Mouse (Mus musculus) neural tube, embryonic 15.5 days (tissue): ENCODE measurements around the gene Pde1a. TPM values are rescaled to one million over a fixed set of nuclear protein-coding genes. Genes with fewer than 3 reads are reported as not detected.
A peak's percentile ranks its signal among the peaks of the same experiment; 100 is the strongest.
"Not testable (repeated sequence)": the region's sequence is repeated elsewhere in the genome, so short reads cannot be mapped to it uniquely, and the experiment has no call there.

Experiments used
- ATAC-seq: fragments of 200-750 bp; cut with Nextera tagmentation; 2 replicates; pipeline ENCODE4 v1.8.0; 2017; ENCODE audit warnings: mild to moderate bottlenecking, moderate TSS enrichment, moderate library complexity; ENCODE audit not compliant: low FRiP score
- H3K27ac ChIP-seq: fragments of 300-500 bp; sonication (generic); replicated peaks from 2 replicates; pipeline ENCODE4 v1.5.1; 2015; ENCODE audit warnings: mild to moderate bottlenecking, inconsistent platforms
- H3K27me3 ChIP-seq: fragments of 300-500 bp; sonication (generic); replicated peaks from 2 replicates; pipeline ENCODE4 v1.6.1; 2015; ENCODE audit warnings: inconsistent platforms
- H3K36me3 ChIP-seq: fragments of 300-500 bp; sonication (generic); 2 replicates; pipeline ENCODE4 v1.6.1; 2015; ENCODE audit warnings: inconsistent platforms
- H3K4me1 ChIP-seq: fragments of 300-500 bp; sonication (generic); 2 replicates; pipeline ENCODE4 v1.6.1; 2015; ENCODE audit warnings: inconsistent platforms
- H3K4me2 ChIP-seq: fragments of 300-500 bp; sonication (generic); 2 replicates; pipeline ENCODE4 v1.6.1; 2015; ENCODE audit warnings: inconsistent platforms, mild to moderate bottlenecking, moderate library complexity
- H3K4me3 ChIP-seq: fragments of 300-500 bp; sonication (generic); replicated peaks from 2 replicates; pipeline ENCODE4 v1.5.1; 2015; ENCODE audit warnings: mild to moderate bottlenecking, inconsistent platforms
- H3K9ac ChIP-seq: fragments of 300-500 bp; sonication (generic); replicated peaks from 2 replicates; pipeline ENCODE4 v1.6.1; 2015; ENCODE audit warnings: mild to moderate bottlenecking, inconsistent platforms
- H3K9me3 ChIP-seq: fragments of 300-500 bp; sonication (generic); replicated peaks from 2 replicates; pipeline ENCODE4 v1.6.1; 2016; ENCODE audit warnings: inconsistent platforms
- WGBS: fragments of 180-500 bp; shearing (Covaris S2); methylation state at CpG from one replicate; pipeline ENCODE4 v1.1.7; 2015; ENCODE audit warnings: mixed read lengths; 5-methylcytosine and 5-hydroxymethylcytosine counted together
- polyA plus RNA-seq: library from polyadenylated mRNA; unstranded; fragments of >200 nt; fragmentation: Nextera tagmentation; extraction: Ambion mirVana; gene quantifications from 2 replicates; pipeline ENCODE4 v1.2.1, GENCODE M21; 2015

The Pde1a gene
- polyA plus RNA-seq, 1 experiment from 2014 or later, result 12.0 TPM

- H3K36me3 ChIP-seq, result no peaks in the 10 kb centered on the region
- no peak overlapping the region for H3K9ac ChIP-seq
- WGBS, result 73% methylated on average over 4 of the region's 4 CpGs
- no peak; the same call in 1 of the 2 replicates for ATAC-seq
- no peak overlapping the region for H3K4me2 ChIP-seq
- no peak overlapping the region for H3K27ac ChIP-seq
- H3K4me1 ChIP-seq, result no peaks in the 10 kb centered on the region
- no peaks in the 10 kb centered on the region for H3K27me3 ChIP-seq
- no peak overlapping the region for H3K4me3 ChIP-seq
- H3K9me3 ChIP-seq, result no peaks in the 10 kb centered on the region
Measured at GRCm38 (mm10) chr2:79883210-79883609, 246.0 kb downstream of the Pde1a start.

- no peak overlapping the region for H3K27ac ChIP-seq
- peak; percentile 81 for ATAC-seq
- H3K36me3 ChIP-seq, result no peaks in the 10 kb centered on the region
- no peaks in the 10 kb centered on the region for H3K9me3 ChIP-seq
- H3K9ac ChIP-seq, result no peak overlapping the region
- WGBS, result 40% methylated on average over 9 of the region's 9 CpGs
- no peaks in the 10 kb centered on the region for H3K4me1 ChIP-seq
- no peak overlapping the region for H3K4me3 ChIP-seq
- no peak overlapping the region for H3K4me2 ChIP-seq
- no peaks in the 10 kb centered on the region for H3K27me3 ChIP-seq
Measured at GRCm38 (mm10) chr2:79865275-79865999, 263.8 kb downstream of the Pde1a start.

DNA sequence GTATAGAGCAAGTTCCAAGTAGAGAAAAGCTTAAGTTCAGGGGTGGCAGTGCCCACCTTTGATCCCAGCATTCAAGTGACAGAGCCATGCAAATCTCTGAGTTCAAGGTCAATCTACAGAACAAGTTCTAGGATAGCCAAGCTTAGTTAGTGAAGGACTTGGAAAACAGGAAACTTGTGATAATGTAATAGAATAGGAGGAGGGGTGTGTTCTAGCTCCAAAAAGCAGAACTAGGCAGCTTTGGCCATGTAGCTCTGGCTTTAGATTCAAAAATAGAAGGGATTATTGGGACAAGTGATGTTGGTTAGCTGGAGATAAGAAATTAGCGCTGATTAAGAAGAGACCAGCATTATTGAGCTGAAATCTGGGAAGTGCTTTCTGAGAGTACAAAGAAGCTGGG, 272.4 kb downstream of the Pde1a start:
- Histone ChIP-seq H3K9ac (no peak overlapping the region), H3K36me3 (no peaks in the 10 kb centered on the region), H3K4me1 (no peaks in the 10 kb centered on the region), H3K4me3 (no peak overlapping the region), H3K27ac (no peak overlapping the region), H3K27me3 (no peaks in the 10 kb centered on the region), H3K4me2 (no peak overlapping the region), H3K9me3 (no peaks in the 10 kb centered on the region)
- no peak for ATAC-seq
- 89% methylated on average over 1 of the region's 1 CpGs for WGBS

DNA sequence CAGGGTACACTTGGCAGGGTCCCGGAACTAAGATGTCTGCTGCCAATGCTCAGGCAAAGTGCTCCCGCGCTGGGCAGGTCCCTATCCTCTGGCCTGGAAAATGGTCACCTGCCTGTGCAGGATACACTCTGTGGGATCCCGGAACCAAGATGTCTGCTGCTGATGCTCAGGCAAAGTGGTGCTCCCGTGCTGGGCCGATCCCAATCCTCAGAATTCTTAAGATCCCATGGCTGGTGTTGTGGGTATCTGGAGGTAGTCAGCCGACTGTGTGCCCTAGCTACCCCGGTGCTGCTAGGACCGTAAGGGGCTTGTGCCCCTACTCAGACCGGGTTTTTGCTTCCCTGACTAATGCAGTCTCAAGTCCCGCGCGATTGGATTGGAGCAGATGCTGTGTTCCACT, 281.9 kb downstream of the Pde1a start:
- H3K36me3 ChIP-seq, H3K9ac ChIP-seq, H3K9me3 ChIP-seq, H3K4me2 ChIP-seq, ATAC-seq, H3K27me3 ChIP-seq, H3K27ac ChIP-seq, H3K4me1 ChIP-seq, H3K4me3 ChIP-seq: not testable (repeated sequence)
- WGBS, result 92% methylated on average over 13 of the region's 13 CpGs

DNA sequence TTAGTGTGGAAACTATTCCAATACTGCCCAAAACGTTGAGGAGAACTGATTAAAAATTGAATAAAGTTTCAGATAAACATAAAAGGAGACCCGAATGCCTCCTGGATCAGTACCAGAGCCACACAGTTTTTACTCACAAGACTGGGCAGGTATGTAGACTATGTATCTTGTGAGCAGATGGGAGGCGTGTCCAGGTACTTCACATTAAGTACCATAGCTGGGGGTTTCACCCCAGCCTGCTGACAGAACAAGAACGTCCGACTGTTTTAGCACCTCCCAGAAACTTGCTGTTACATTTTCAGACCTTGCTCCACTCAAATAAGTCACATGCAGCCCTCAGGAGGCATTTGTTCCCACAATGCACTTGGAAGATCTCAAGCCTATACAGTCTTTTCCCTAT, 289.7 kb downstream of the Pde1a start:
- Histone ChIP-seq H3K27me3 (no peaks in the 10 kb centered on the region), H3K27ac (no peak overlapping the region), H3K9me3 (no peaks in the 10 kb centered on the region), H3K9ac (no peak overlapping the region), H3K4me2 (no peak overlapping the region), H3K4me3 (no peak overlapping the region), H3K4me1 (no peaks in the 10 kb centered on the region), H3K36me3 (no peaks in the 10 kb centered on the region)
- ATAC-seq, result no peak
- 82% methylated on average over 5 of the region's 5 CpGs for WGBS

GRCm38 (mm10) chr2:79839090-79839489, 290.2 kb downstream of the Pde1a start:
- no peak overlapping the region for H3K27ac ChIP-seq
- H3K4me3 ChIP-seq, result no peak overlapping the region
- no peaks in the 10 kb centered on the region for H3K4me1 ChIP-seq
- H3K4me2 ChIP-seq, result no peak overlapping the region
- H3K9ac ChIP-seq, result no peak overlapping the region
- WGBS, result 86% methylated on average over 6 of the region's 6 CpGs
- H3K27me3 ChIP-seq, result no peaks in the 10 kb centered on the region
- no peaks in the 10 kb centered on the region for H3K36me3 ChIP-seq
- no peak for ATAC-seq
- no peaks in the 10 kb centered on the region for H3K9me3 ChIP-seq

DNA sequence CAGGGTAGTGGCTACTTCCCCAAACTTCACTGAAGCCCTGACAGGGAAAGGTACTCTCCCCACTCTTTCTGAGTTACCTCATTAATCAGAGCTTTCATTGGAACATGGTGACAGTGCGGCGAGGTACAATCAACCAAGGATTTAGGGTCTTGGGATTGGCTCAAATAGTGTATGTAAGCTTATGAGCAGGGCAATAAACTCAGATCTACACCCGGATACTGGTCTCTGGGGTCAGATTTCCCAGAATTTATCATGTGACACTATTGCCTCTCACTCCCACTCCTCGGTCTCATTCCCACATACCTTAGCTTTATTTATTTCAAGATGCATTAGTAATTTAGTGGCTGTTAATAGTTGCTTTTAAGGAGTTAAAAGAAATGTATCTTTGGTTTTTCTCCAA, 303.4 kb downstream of the Pde1a start:
- H3K36me3 ChIP-seq, result no peaks in the 10 kb centered on the region
- no peak overlapping the region for H3K27ac ChIP-seq
- no peak overlapping the region for H3K4me2 ChIP-seq
- WGBS, result 75% methylated on average over 4 of the region's 4 CpGs
- no peaks in the 10 kb centered on the region for H3K4me1 ChIP-seq
- no peaks in the 10 kb centered on the region for H3K9me3 ChIP-seq
- H3K27me3 ChIP-seq, result no peaks in the 10 kb centered on the region
- H3K9ac ChIP-seq, result no peak overlapping the region
- ATAC-seq, result no peak
- H3K4me3 ChIP-seq, result no peak overlapping the region

DNA sequence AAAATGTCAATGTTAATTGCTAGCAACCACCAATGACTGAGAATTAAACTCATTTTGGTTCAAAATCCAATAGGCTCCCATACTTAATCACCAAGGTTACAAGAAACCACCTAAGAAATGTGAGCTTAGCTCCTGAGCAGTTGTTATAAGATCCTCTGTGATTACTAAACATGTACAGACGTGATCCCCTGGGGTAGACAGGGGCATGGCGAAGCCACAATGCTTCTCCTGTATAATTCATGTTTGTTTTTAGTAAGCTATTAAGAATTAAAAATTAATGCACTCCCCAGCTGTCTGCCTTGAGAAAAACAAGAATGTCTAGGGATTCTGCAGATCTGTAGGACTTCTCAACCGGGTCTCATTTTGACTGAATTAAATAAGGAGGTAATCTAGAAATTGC, 309.7 kb downstream of the Pde1a start:
- Histone ChIP-seq H3K9ac (no peak overlapping the region), H3K27ac (no peak overlapping the region), H3K4me3 (no peak overlapping the region), H3K36me3 (no peaks in the 10 kb centered on the region), H3K4me1 (no peaks in the 10 kb centered on the region), H3K27me3 (no peaks in the 10 kb centered on the region), H3K9me3 (no peaks in the 10 kb centered on the region), H3K4me2 (no peak overlapping the region)
- ATAC-seq, result no peak
- WGBS, result 61% methylated on average over 3 of the region's 3 CpGs

DNA sequence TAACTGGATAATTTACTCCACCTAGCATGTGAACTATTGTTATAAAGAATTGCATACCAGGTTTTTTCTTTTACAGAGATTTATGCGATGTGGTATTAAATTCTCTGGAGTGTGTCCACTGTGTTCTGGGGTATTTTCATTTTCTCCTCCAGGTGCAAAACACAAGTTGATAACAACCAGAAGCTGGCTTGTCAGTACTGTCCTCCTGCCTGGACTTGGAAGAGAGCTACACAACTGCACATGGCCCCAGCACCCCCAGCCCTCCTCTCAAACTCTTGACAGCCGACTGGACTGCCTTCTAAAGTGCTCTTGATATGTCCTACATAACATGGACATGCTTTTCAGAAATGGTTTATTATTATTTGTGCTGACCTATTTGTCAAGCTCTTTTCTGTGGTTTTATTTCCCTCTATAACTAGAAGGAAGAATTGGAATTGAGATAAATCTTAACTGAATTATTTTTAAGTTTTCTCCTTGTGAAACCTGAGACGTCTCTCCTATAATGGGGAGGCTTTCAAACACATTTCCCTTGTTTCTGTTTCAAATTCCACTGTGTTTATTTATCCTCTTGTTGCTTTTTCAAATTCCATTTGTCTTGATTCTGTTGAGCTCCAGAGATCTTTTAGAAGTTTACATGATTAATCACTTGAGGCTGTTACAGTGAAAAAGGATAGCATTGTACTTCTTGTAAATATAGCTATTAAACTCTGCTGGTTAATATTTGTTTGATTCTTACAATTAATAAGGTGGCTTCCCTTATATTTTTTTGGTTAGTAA, 313.4 kb downstream of the Pde1a start:
- 77% methylated on average over 3 of the region's 3 CpGs for WGBS
- H3K27me3 ChIP-seq, result no peaks in the 10 kb centered on the region

DNA sequence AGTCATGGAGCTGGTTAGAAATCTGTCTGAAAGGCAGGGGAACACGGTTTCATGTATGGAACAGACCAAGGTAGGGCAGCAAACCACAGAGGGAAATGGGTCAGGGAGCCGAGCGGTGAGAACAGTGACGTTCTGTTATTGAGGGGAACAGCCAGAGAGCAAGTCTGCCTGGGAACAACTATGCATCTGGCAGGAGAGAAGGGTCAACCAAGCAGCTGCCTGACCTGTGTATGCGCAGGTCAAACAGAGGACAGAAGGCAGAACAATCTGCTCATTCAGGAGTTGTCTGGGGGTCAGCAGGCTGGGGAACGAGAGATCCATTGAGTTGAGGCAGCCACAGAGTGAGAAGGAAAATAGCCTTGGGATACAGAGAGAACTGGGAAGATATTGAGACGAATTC, 330.6 kb downstream of the Pde1a start:
- Histone ChIP-seq H3K27me3 (no peaks in the 10 kb centered on the region), H3K9me3 (no peaks in the 10 kb centered on the region), H3K36me3 (no peaks in the 10 kb centered on the region), H3K27ac (no peak overlapping the region), H3K4me3 (no peak overlapping the region), H3K4me2 (no peak overlapping the region), H3K9ac (no peak overlapping the region), H3K4me1 (no peaks in the 10 kb centered on the region)
- ATAC-seq, result no peak
- WGBS, result 15% methylated on average over 7 of the region's 7 CpGs

More for the DNA sequence above, 313.4 kb downstream of the Pde1a start:
- Histone ChIP-seq H3K4me1 (no peaks in the 10 kb centered on the region), H3K4me3 (no peak overlapping the region), H3K9me3 (no peaks in the 10 kb centered on the region), H3K36me3 (no peaks in the 10 kb centered on the region), H3K27ac (no peak overlapping the region), H3K9ac (no peak overlapping the region), H3K4me2 (no peak overlapping the region)
- no peak for ATAC-seq

DNA sequence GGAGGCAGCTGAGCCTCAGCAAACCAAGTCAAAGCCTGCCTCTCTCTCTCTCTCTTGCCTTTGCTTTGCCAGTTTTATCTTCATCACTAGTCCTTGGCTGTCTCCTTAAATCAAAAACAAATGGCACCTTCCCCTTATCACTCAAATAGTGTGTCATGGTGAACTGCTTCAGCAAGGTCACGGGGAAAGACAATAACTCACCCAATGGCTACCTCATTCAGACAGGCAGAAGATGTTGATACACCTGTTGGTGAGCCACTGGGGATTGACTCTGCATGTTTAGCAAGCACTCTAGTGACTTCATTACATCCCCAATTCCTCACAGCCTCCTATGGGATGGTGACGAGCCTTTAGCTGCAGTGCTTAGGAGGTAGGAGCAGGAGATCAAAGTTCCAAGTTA, 331.8 kb downstream of the Pde1a start:
- Histone ChIP-seq H3K9ac (no peak overlapping the region), H3K4me1 (no peaks in the 10 kb centered on the region), H3K27me3 (no peaks in the 10 kb centered on the region), H3K27ac (no peak overlapping the region), H3K4me2 (no peak overlapping the region), H3K36me3 (no peaks in the 10 kb centered on the region), H3K9me3 (no peaks in the 10 kb centered on the region), H3K4me3 (no peak overlapping the region)
- no peak for ATAC-seq
- WGBS, result 53% methylated on average over 2 of the region's 2 CpGs

DNA sequence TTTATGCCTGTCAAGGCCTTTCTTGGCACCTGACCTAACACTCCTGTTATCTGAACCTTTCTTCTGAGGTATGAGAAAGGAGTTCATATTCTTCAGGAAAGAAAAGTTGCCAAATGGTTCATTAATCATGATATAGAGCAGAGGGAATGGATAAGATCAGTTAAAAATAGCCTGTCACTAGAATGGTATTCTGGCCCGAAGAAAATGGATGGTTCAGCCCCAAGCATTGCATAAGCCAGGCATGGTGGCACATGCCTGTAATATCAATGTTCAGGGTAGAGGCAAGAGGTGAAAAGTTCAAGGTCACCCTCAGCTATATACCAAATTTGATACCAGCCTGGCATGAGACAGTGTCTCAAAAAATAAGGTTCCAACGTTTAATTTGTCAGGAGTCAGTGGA, 336.1 kb downstream of the Pde1a start:
- H3K36me3 ChIP-seq, result no peaks in the 10 kb centered on the region
- H3K27ac ChIP-seq, result no peak overlapping the region
- no peak overlapping the region for H3K9ac ChIP-seq
- H3K4me3 ChIP-seq, result no peak overlapping the region
- no peaks in the 10 kb centered on the region for H3K4me1 ChIP-seq
- WGBS, result 80% methylated on average over 2 of the region's 2 CpGs
- no peak overlapping the region for H3K4me2 ChIP-seq
- ATAC-seq, result no peak
- no peaks in the 10 kb centered on the region for H3K9me3 ChIP-seq
- no peaks in the 10 kb centered on the region for H3K27me3 ChIP-seq
